Mouse (Mus musculus) lung, postnatal 0 days (tissue): ENCODE results near the gene Akr1c14.

Source experiments
- CTCF ChIP-seq: IDR thresholded peaks from 2 replicates; pipeline ENCODE4 v1.5.1; 2016; ENCODE audit warnings: antibody characterized with exemption, mild to moderate bottlenecking
- EP300 ChIP-seq: IDR thresholded peaks from 2 replicates; pipeline ENCODE4 v1.6.1; 2016; ENCODE audit warnings: antibody characterized with exemption, mild to moderate bottlenecking, control low read depth

DNA sequence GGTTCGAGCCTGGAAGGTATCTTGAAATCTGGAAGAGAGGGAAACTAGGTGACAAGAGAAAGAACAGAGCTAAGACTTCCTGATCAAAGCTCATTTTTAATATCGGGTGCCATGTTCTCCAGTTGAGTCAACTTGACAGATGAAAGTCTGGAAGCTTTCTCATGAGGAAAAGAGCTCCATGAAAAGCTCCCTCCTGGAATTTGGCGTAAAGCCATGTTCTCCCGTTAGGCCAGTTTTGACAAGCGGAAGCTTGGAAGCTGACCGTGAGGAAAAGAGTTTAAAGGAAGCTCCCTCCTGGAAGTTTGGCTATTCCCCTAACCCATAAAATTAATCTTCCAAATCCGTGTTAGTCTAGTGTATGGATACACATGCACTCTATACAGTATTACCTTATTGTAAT lies 74.3 kb downstream of the Akr1c14 start:
- TF ChIP-seq CTCF (no peak), EP300 (no peak)
